Mouse (Mus musculus) megakaryocyte progenitor cell, adult 5-6 weeks (primary cell): ENCODE results near the gene Eif1ad. TPM values are rescaled to one million over a fixed set of nuclear protein-coding genes. Genes with fewer than 3 reads are reported as not detected.

Experiments
- ATAC-seq: replicated peaks from 2 replicates; pipeline ENCODE4 v1.8.0; 2016; ENCODE audit warnings: mild to moderate bottlenecking, moderate TSS enrichment, inconsistent platforms; ENCODE audit not compliant: poor library complexity
- total RNA-seq, 2 experiments: library from RNA; stranded (forward) in 1 of 2; stranded (reverse) in 1 of 2; fragments of 157-497, 149-512 nt in 1 of 2; fragments of 200-1000 nt in 1 of 2; gene quantifications; 2 replicates each; pipeline versions ENCODE4 v1.2.3 to v1.2.4; 2015 to 2017

The Eif1ad gene
- total RNA-seq, 2 experiments from 2014 or later, result 54.7 to 67.8 TPM

DNA sequence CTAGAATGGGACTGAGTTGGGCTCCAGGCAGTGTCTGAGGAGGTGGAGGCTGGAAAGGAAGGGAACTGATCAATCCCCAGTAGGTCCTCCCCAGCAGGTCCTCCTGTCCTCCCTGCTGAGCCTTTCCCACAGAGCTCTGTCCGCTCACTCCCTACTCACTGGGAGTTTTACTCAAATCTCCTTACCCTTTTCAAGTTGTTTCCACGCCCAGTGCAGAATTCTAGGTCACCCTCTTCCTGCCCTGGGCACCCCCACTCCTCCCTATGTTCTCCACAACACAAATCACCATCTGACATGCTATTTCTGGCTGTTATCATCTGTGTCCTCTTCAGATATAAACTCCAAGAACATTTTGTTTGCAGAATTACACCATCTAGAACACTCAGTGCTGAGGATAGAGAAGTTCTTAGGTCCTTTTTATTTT lies 48.0 kb downstream of the Eif1ad start:
- ATAC-seq, result 0 out of 2 replicates have a peak, but pooled peaks have one; percentile 20

GRCm38 (mm10) chr19:5418750-5419466 lies 52.4 kb downstream of the Eif1ad start:
- no peak for ATAC-seq

DNA sequence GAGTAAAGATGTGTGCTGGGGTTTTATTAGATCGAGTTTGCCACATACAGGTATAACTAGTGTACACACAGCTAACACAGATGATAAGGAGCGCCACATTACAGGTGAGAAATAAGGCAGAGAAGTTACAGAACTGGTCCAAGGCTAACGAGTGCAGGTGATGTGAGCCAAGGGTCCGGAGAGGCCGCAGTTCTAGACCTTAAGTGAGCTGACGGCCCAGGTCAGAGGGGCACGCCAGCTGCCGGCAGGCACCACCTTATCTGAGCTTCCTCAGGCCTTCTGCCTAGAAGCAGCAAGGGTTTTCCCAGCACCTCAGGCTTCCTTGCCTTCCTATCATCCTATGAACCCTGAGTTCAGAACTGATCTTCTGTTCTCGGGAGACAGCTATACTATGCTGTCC lies 53.1 kb downstream of the Eif1ad start:
- ATAC-seq, result no peak

- ATAC-seq, result no peak
Observed at GRCm38 (mm10) chr19:5420579-5420978, 54.0 kb downstream of the Eif1ad start.

Other genes starting within 250 kb of the Eif1ad start
- 1.2 and 1.6 TPM in 2 replicates for gene Klc2, start 248.2 kb upstream of the Eif1ad start, total RNA-seq (2015)
- gene Klc2, start 248.2 kb upstream of the Eif1ad start, total RNA-seq (2017), result 2.7 and 3.8 TPM in 2 replicates
- 14.8 and 16.2 TPM in 2 replicates for gene Pacs1, start 93.6 kb upstream of the Eif1ad start, total RNA-seq (2015)
- gene Pacs1, start 93.6 kb upstream of the Eif1ad start, total RNA-seq (2017), result 5.1 and 7.1 TPM in 2 replicates
- 119 and 147 TPM in 2 replicates for gene Sf3b2, start 71.3 kb upstream of the Eif1ad start, total RNA-seq (2015)
- gene Sf3b2, start 71.3 kb upstream of the Eif1ad start, total RNA-seq (2017), result 239 and 261 TPM in 2 replicates
- not detected in 2 replicates for gene Gal3st3, start 68.4 kb upstream of the Eif1ad start, total RNA-seq (2015)
- gene Gal3st3, start 68.4 kb upstream of the Eif1ad start, total RNA-seq (2017), result not detected in 2 replicates
- gene Catsper1, start 31.0 kb upstream of the Eif1ad start, total RNA-seq (2015), result not detected in 2 replicates
- not detected in 2 replicates for gene Catsper1, start 31.0 kb upstream of the Eif1ad start, total RNA-seq (2017)
- not detected in 2 replicates for gene Cst6, start 17.2 kb upstream of the Eif1ad start, total RNA-seq (2015)
- gene Cst6, start 17.2 kb upstream of the Eif1ad start, total RNA-seq (2017), result not detected in 2 replicates
- 499 and 504 TPM in 2 replicates for gene Banf1, start 427 bp downstream of the Eif1ad start, total RNA-seq (2015)
- 66.7 and 68.5 TPM in 2 replicates for gene Banf1, start 427 bp downstream of the Eif1ad start, total RNA-seq (2017)
- 65.3 and 65.9 TPM in 2 replicates for gene Sart1, start 22.0 kb downstream of the Eif1ad start, total RNA-seq (2015)
- 83.8 and 105 TPM in 2 replicates for gene Sart1, start 22.0 kb downstream of the Eif1ad start, total RNA-seq (2017)
- gene Tsga10ip, start 35.8 kb downstream of the Eif1ad start, total RNA-seq (2015), result not detected in 2 replicates
- 0.34 TPM in 1 of 2 replicates, not detected in the other for gene Tsga10ip, start 35.8 kb downstream of the Eif1ad start, total RNA-seq (2017)
- gene Drap1, start 58.2 kb downstream of the Eif1ad start, total RNA-seq (2015), result 120 and 142 TPM in 2 replicates
- gene Drap1, start 58.2 kb downstream of the Eif1ad start, total RNA-seq (2017), result 105 and 109 TPM in 2 replicates
- 18.4 and 18.6 TPM in 2 replicates for gene AI837181, start 58.4 kb downstream of the Eif1ad start, total RNA-seq (2015)
- gene AI837181, start 58.4 kb downstream of the Eif1ad start, total RNA-seq (2017), result 8.6 and 11.9 TPM in 2 replicates
- gene Fosl1, start 80.8 kb downstream of the Eif1ad start, total RNA-seq (2015), result 0.47 and 0.98 TPM in 2 replicates
- 1.2 TPM in 1 of 2 replicates, not detected in the other for gene Fosl1, start 80.8 kb downstream of the Eif1ad start, total RNA-seq (2017)
- gene Ccdc85b, start 91.2 kb downstream of the Eif1ad start, total RNA-seq (2015), result 0.99 and 1.2 TPM in 2 replicates
- 2.5 and 3.0 TPM in 2 replicates for gene Ccdc85b, start 91.2 kb downstream of the Eif1ad start, total RNA-seq (2017)
- gene Fibp, start 93.9 kb downstream of the Eif1ad start, total RNA-seq (2015), result 50.2 and 73.5 TPM in 2 replicates
- 107 and 197 TPM in 2 replicates for gene Fibp, start 93.9 kb downstream of the Eif1ad start, total RNA-seq (2017)
- gene Ctsw, start 101.8 kb downstream of the Eif1ad start, total RNA-seq (2015), result 0.47 and 0.83 TPM in 2 replicates
- gene Ctsw, start 101.8 kb downstream of the Eif1ad start, total RNA-seq (2017), result 0.44 and 0.79 TPM in 2 replicates
- gene Efemp2, start 107.2 kb downstream of the Eif1ad start, total RNA-seq (2015), result 0.54 TPM in 1 of 2 replicates, not detected in the other
- gene Efemp2, start 107.2 kb downstream of the Eif1ad start, total RNA-seq (2017), result not detected in 2 replicates
- 20.4 and 28.8 TPM in 2 replicates for gene Mus81, start 121.7 kb downstream of the Eif1ad start, total RNA-seq (2015)
- 10.3 and 11.6 TPM in 2 replicates for gene Mus81, start 121.7 kb downstream of the Eif1ad start, total RNA-seq (2017)
- gene Cfl1, start 123.7 kb downstream of the Eif1ad start, total RNA-seq (2015), result 1,737 and 1,793 TPM in 2 replicates
- 1,233 and 1,355 TPM in 2 replicates for gene Cfl1, start 123.7 kb downstream of the Eif1ad start, total RNA-seq (2017)
- gene 1700020D05Rik, start 137.0 kb downstream of the Eif1ad start, total RNA-seq (2015), result 0.66 and 1.7 TPM in 2 replicates
- 1.5 TPM in 1 of 2 replicates, not detected in the other for gene 1700020D05Rik, start 137.0 kb downstream of the Eif1ad start, total RNA-seq (2017)
- 0.73 and 2.8 TPM in 2 replicates for gene Snx32, start 143.8 kb downstream of the Eif1ad start, total RNA-seq (2015)
- gene Snx32, start 143.8 kb downstream of the Eif1ad start, total RNA-seq (2017), result 1.7 and 1.9 TPM in 2 replicates
- gene Ovol1, start 193.9 kb downstream of the Eif1ad start, total RNA-seq (2015), result not detected in 2 replicates
- not detected in 2 replicates for gene Ovol1, start 193.9 kb downstream of the Eif1ad start, total RNA-seq (2017)
- 8.9 and 10.5 TPM in 2 replicates for gene Ap5b1, start 201.3 kb downstream of the Eif1ad start, total RNA-seq (2015)
- 7.4 and 9.6 TPM in 2 replicates for gene Ap5b1, start 201.3 kb downstream of the Eif1ad start, total RNA-seq (2017)
- gene Rnaseh2c, start 235.1 kb downstream of the Eif1ad start, total RNA-seq (2015), result 80.3 and 150 TPM in 2 replicates
- 83.2 and 112 TPM in 2 replicates for gene Rnaseh2c, start 235.1 kb downstream of the Eif1ad start, total RNA-seq (2017)
- gene Kat5, start 243.5 kb downstream of the Eif1ad start, total RNA-seq (2015), result 35.1 and 40.2 TPM in 2 replicates
- 51.8 and 60.1 TPM in 2 replicates for gene Kat5, start 243.5 kb downstream of the Eif1ad start, total RNA-seq (2017)